In genomic region chr5:20781116-20781515, GRCm38 (mm10) we compare ENCODE assay signal across 17 mouse cellular contexts.
"Had no signal": no experiment of that assay in that cellular context is flagged by ENCODE, and none has a peak within 500 bp of the region (broad histone marks: within the 10 kb centered on the region; RNA-seq: fewer than 3 reads in every experiment).

No protein-coding gene starts in this region.

- H3K9me3 ChIP-seq: lung, embryonic 15.5 days; megakaryocyte, embryonic 14.5 days; midbrain, embryonic 13.5 days; midbrain, embryonic 15.5 days; neural tube, embryonic 12.5 days had no signal

- ATAC-seq: lung, postnatal 0 days; midbrain, embryonic 13.5 days; midbrain, embryonic 15.5 days had no signal

- H3K9ac ChIP-seq: liver, embryonic 14.5 days; lung, embryonic 15.5 days; midbrain, embryonic 13.5 days; midbrain, embryonic 15.5 days; neural tube, embryonic 12.5 days had no signal

- H3K36me3 ChIP-seq: midbrain, embryonic 15.5 days had no signal

- H3K4me1 ChIP-seq: lung, embryonic 15.5 days; midbrain, embryonic 13.5 days; midbrain, embryonic 15.5 days; neural tube, embryonic 12.5 days had no signal

- H3K4me2 ChIP-seq: liver, embryonic 11.5 days; lung, embryonic 15.5 days; midbrain, embryonic 11.5 days; midbrain, embryonic 13.5 days; midbrain, embryonic 15.5 days; neural tube, embryonic 12.5 days had no signal

- DNase-seq: lung, adult 2 months; lung, postnatal 14 days; lung, postnatal 36 days; right cerebral cortex, postnatal 14 days; thymus, adult 2 months; thymus, postnatal 14 days; thymus, postnatal 36 days had no signal

- H3K27ac ChIP-seq: liver, embryonic 14.5 days; lung, embryonic 15.5 days; macrophage; midbrain, embryonic 13.5 days; midbrain, embryonic 15.5 days; neural tube, embryonic 12.5 days had no signal

- H3K27me3 ChIP-seq: lung, embryonic 15.5 days; megakaryocyte, embryonic 14.5 days; midbrain, embryonic 13.5 days; midbrain, embryonic 15.5 days; neural tube, embryonic 12.5 days had no signal

- H3K4me3 ChIP-seq: lung, embryonic 15.5 days; megakaryocyte, embryonic 14.5 days; midbrain, embryonic 13.5 days; midbrain, embryonic 15.5 days; neural tube, embryonic 12.5 days had no signal
